Mouse (Mus musculus) embryonic facial prominence, embryonic 13.5 days (tissue): ENCODE data around the gene Lrrc27. TPM values are rescaled to one million over a fixed set of nuclear protein-coding genes. Genes with fewer than 3 reads are reported as not detected.

Source experiments
- ATAC-seq: fragments of 200-750 bp; cut with Nextera tagmentation; 2 replicates; pipeline ENCODE4 v1.8.0; 2017; ENCODE audit warnings: low read depth; ENCODE audit not compliant: insufficient number of reproducible peaks, insufficient read depth, low FRiP score, low TSS enrichment
- H3K27ac ChIP-seq: fragments of 300-500 bp; sonication (generic); 2 replicates; pipeline ENCODE4 v1.5.1; 2015; ENCODE audit warnings: moderate library complexity, mild to moderate bottlenecking, inconsistent platforms
- H3K27me3 ChIP-seq: fragments of 300-500 bp; sonication (generic); 2 replicates; pipeline ENCODE4 v1.6.1; 2015; ENCODE audit warnings: mild to moderate bottlenecking, inconsistent platforms
- H3K36me3 ChIP-seq: fragments of 300-500 bp; sonication (generic); 2 replicates; pipeline ENCODE4 v1.6.1; 2015; ENCODE audit warnings: mild to moderate bottlenecking, inconsistent platforms
- H3K4me1 ChIP-seq: fragments of 300-500 bp; sonication (generic); 2 replicates; pipeline ENCODE4 v1.6.1; 2015; ENCODE audit warnings: inconsistent platforms
- H3K4me2 ChIP-seq: fragments of 300-500 bp; sonication (generic); 2 replicates; pipeline ENCODE4 v1.6.1; 2015; ENCODE audit warnings: moderate library complexity, mild to moderate bottlenecking, inconsistent platforms
- H3K4me3 ChIP-seq: fragments of 300-500 bp; sonication (generic); 2 replicates; pipeline ENCODE4 v1.5.1; 2015; ENCODE audit warnings: mild to moderate bottlenecking, inconsistent platforms
- H3K9ac ChIP-seq: fragments of 300-500 bp; sonication (generic); 2 replicates; pipeline ENCODE4 v1.6.1; 2015; ENCODE audit warnings: mild to moderate bottlenecking, inconsistent platforms
- H3K9me3 ChIP-seq: fragments of 300-500 bp; sonication (generic); 2 replicates; pipeline ENCODE4 v1.6.1; 2016; ENCODE audit warnings: inconsistent platforms
- WGBS: fragments of 180-500 bp; shearing (Covaris S2); methylation state at CpG from one replicate; pipeline ENCODE4 v1.1.7; 2015; ENCODE audit warnings: mixed read lengths; 5-methylcytosine and 5-hydroxymethylcytosine counted together
- polyA plus RNA-seq: library from polyadenylated mRNA; unstranded; fragments of >200 nt; fragmentation: Nextera tagmentation; extraction: Ambion mirVana; gene quantifications from 2 replicates; pipeline ENCODE4 v1.2.1, GENCODE M21; 2015

Lrrc27 gene
- polyA plus RNA-seq, 1 experiment from 2014 or later = 2.0 TPM

- Histone ChIP-seq H3K27ac (no peak overlapping the region), H3K9me3 (no peaks in the 10 kb centered on the region), H3K4me1 (peaks cover 14% of the 10 kb centered on the region), H3K4me3 (no peak overlapping the region), H3K36me3 (no peaks in the 10 kb centered on the region), H3K4me2 (no peak overlapping the region), H3K27me3 (no peaks in the 10 kb centered on the region), H3K9ac (no peak overlapping the region)
- WGBS = 78% methylated on average over 1 of the region's 1 CpGs
- no peak for ATAC-seq
Observed at GRCm38 (mm10) chr7:139215516-139215915, 2.7 kb downstream of the Lrrc27 start.

- Histone ChIP-seq H3K9ac (no peak overlapping the region), H3K9me3 (no peaks in the 10 kb centered on the region), H3K36me3 (no peaks in the 10 kb centered on the region), H3K4me1 (peaks cover 14% of the 10 kb centered on the region), H3K27ac (no peak overlapping the region), H3K27me3 (no peaks in the 10 kb centered on the region), H3K4me2 (no peak overlapping the region), H3K4me3 (no peak overlapping the region)
- ATAC-seq = no peak
- 75% methylated on average over 7 of the region's 7 CpGs for WGBS
Observed at GRCm38 (mm10) chr7:139215946-139216345, 3.2 kb downstream of the Lrrc27 start.

GRCm38 (mm10) chr7:139216464-139216863 is 3.7 kb downstream of the Lrrc27 start:
- WGBS = 86% methylated on average over 9 of the region's 9 CpGs
- no peak overlapping the region for H3K27ac ChIP-seq
- H3K9me3 ChIP-seq = no peaks in the 10 kb centered on the region
- no peak overlapping the region for H3K9ac ChIP-seq
- no peak overlapping the region for H3K4me3 ChIP-seq
- H3K4me2 ChIP-seq = no peak overlapping the region
- no peak for ATAC-seq
- H3K36me3 ChIP-seq = no peaks in the 10 kb centered on the region
- no peaks in the 10 kb centered on the region for H3K27me3 ChIP-seq
- peaks cover 14% of the 10 kb centered on the region for H3K4me1 ChIP-seq

GRCm38 (mm10) chr7:139217046-139217445 is 4.3 kb downstream of the Lrrc27 start:
- no peak overlapping the region for H3K27ac ChIP-seq
- peaks cover 14% of the 10 kb centered on the region for H3K4me1 ChIP-seq
- H3K4me2 ChIP-seq = no peak overlapping the region
- H3K9me3 ChIP-seq = no peaks in the 10 kb centered on the region
- no peaks in the 10 kb centered on the region for H3K27me3 ChIP-seq
- WGBS = 82% methylated on average over 7 of the region's 7 CpGs
- H3K9ac ChIP-seq = no peak overlapping the region
- no peak for ATAC-seq
- H3K4me3 ChIP-seq = no peak overlapping the region
- H3K36me3 ChIP-seq = no peaks in the 10 kb centered on the region

- H3K9me3 ChIP-seq = no peaks in the 10 kb centered on the region
- H3K4me3 ChIP-seq = no peak overlapping the region
- H3K36me3 ChIP-seq = no peaks in the 10 kb centered on the region
- H3K4me2 ChIP-seq = no peak overlapping the region
- no peak overlapping the region for H3K27ac ChIP-seq
- H3K9ac ChIP-seq = no peak overlapping the region
- no peak for ATAC-seq
- no peaks in the 10 kb centered on the region for H3K27me3 ChIP-seq
- WGBS = 65% methylated on average over 6 of the region's 6 CpGs
- H3K4me1 ChIP-seq = peaks cover 5% of the 10 kb centered on the region
Observed at GRCm38 (mm10) chr7:139218641-139219415, 6.0 kb downstream of the Lrrc27 start.

- no peak overlapping the region for H3K9ac ChIP-seq
- H3K4me3 ChIP-seq = no peak overlapping the region
- WGBS = 79% methylated on average over 5 of the region's 5 CpGs
- H3K27me3 ChIP-seq = no peaks in the 10 kb centered on the region
- no peak overlapping the region for H3K27ac ChIP-seq
- H3K36me3 ChIP-seq = no peaks in the 10 kb centered on the region
- no peak overlapping the region for H3K4me2 ChIP-seq
- no peaks in the 10 kb centered on the region for H3K9me3 ChIP-seq
- peaks cover 4% of the 10 kb centered on the region; the same call in 1 of the 2 replicates for H3K4me1 ChIP-seq
- no peak for ATAC-seq
Observed at GRCm38 (mm10) chr7:139219486-139219885, 6.7 kb downstream of the Lrrc27 start.

- no peak overlapping the region for H3K4me2 ChIP-seq
- no peak overlapping the region for H3K4me3 ChIP-seq
- no peaks in the 10 kb centered on the region for H3K9me3 ChIP-seq
- H3K27me3 ChIP-seq = no peaks in the 10 kb centered on the region
- ATAC-seq = no peak
- WGBS = 35% methylated on average over 2 of the region's 2 CpGs
- H3K36me3 ChIP-seq = no peaks in the 10 kb centered on the region
- no peak overlapping the region for H3K27ac ChIP-seq
- H3K9ac ChIP-seq = no peak overlapping the region
- peaks cover 10% of the 10 kb centered on the region; the same call in 1 of the 2 replicates for H3K4me1 ChIP-seq
Observed at GRCm38 (mm10) chr7:139220303-139220702, 7.5 kb downstream of the Lrrc27 start.

- WGBS = 83% methylated on average over 5 of the region's 5 CpGs
- no peaks in the 10 kb centered on the region for H3K27me3 ChIP-seq
Observed at GRCm38 (mm10) chr7:139221072-139221471, 8.3 kb downstream of the Lrrc27 start.

GRCm38 (mm10) chr7:139221856-139222255 is 9.1 kb downstream of the Lrrc27 start:
- H3K4me1 ChIP-seq = peaks cover 11% of the 10 kb centered on the region; the same call in 1 of the 2 replicates
- no peak overlapping the region for H3K4me2 ChIP-seq
- no peak for ATAC-seq
- H3K9me3 ChIP-seq = no peaks in the 10 kb centered on the region
- H3K27me3 ChIP-seq = no peaks in the 10 kb centered on the region
- WGBS = 85% methylated on average over 2 of the region's 2 CpGs
- no peak overlapping the region for H3K4me3 ChIP-seq
- no peaks in the 10 kb centered on the region for H3K36me3 ChIP-seq
- no peak overlapping the region for H3K27ac ChIP-seq
- no peak overlapping the region for H3K9ac ChIP-seq

More at GRCm38 (mm10) chr7:139221072-139221471, 8.3 kb downstream of the Lrrc27 start:
- Histone ChIP-seq H3K4me1 (peaks cover 11% of the 10 kb centered on the region; the same call in 1 of the 2 replicates), H3K4me3 (no peak overlapping the region), H3K27ac (no peak overlapping the region), H3K9me3 (no peaks in the 10 kb centered on the region), H3K36me3 (no peaks in the 10 kb centered on the region), H3K4me2 (no peak overlapping the region), H3K9ac (no peak overlapping the region)
- ATAC-seq = no peak

- Histone ChIP-seq H3K36me3 (no peaks in the 10 kb centered on the region), H3K27me3 (no peaks in the 10 kb centered on the region), H3K4me2 (no peak overlapping the region), H3K27ac (no peak overlapping the region), H3K9ac (no peak overlapping the region), H3K4me3 (no peak overlapping the region), H3K9me3 (no peaks in the 10 kb centered on the region), H3K4me1 (peaks cover 11% of the 10 kb centered on the region; the same call in 1 of the 2 replicates)
- no peak for ATAC-seq
- WGBS = 63% methylated on average over 4 of the region's 4 CpGs
Observed at GRCm38 (mm10) chr7:139222341-139222740, 9.6 kb downstream of the Lrrc27 start.

GRCm38 (mm10) chr7:139224070-139224469 is 11.3 kb downstream of the Lrrc27 start:
- Histone ChIP-seq H3K4me2 (no peak overlapping the region), H3K9me3 (no peaks in the 10 kb centered on the region), H3K36me3 (no peaks in the 10 kb centered on the region), H3K9ac (no peak overlapping the region), H3K4me1 (peaks cover 7% of the 10 kb centered on the region; the same call in 1 of the 2 replicates), H3K27me3 (no peaks in the 10 kb centered on the region), H3K27ac (no peak overlapping the region), H3K4me3 (no peak overlapping the region)
- ATAC-seq = no peak
- 76% methylated on average over 1 of the region's 1 CpGs for WGBS

GRCm38 (mm10) chr7:139224725-139225124 is 11.9 kb downstream of the Lrrc27 start:
- H3K36me3 ChIP-seq = no peaks in the 10 kb centered on the region
- peaks cover 7% of the 10 kb centered on the region; the same call in 1 of the 2 replicates for H3K4me1 ChIP-seq
- no peaks in the 10 kb centered on the region for H3K27me3 ChIP-seq
- no peaks in the 10 kb centered on the region for H3K9me3 ChIP-seq
- H3K4me2 ChIP-seq = no peak overlapping the region
- H3K4me3 ChIP-seq = no peak overlapping the region
- 59% methylated on average over 8 of the region's 8 CpGs for WGBS
- H3K9ac ChIP-seq = no peak overlapping the region
- no peak overlapping the region for H3K27ac ChIP-seq
- ATAC-seq = no peak
